Mouse (Mus musculus): ENCODE results near the gene Gm7942. TPM values are rescaled to one million over a fixed set of nuclear protein-coding genes. Genes with fewer than 3 reads are reported as not detected.
"Not testable (repeated sequence)": the region's sequence is repeated elsewhere in the genome, so short reads cannot be mapped to it uniquely, and the experiment has no call there.

Gm7942 gene
- not detected in 2 replicates for polyA plus RNA-seq (2015; fragmentation: Nextera tagmentation; extraction: Ambion mirVana)

GRCm38 (mm10) chr5:95106638-95107037 is at the start of gene Gm7942:
Gene Gm7942, plus strand, starts transcription at chr5:95106938.
- not testable (repeated sequence) for ATAC-seq (ENCODE audit: low read depth); H3K27me3 ChIP-seq (ENCODE audit: control insufficient read depth, insufficient read depth, low read depth, low read length); H3K4me3 ChIP-seq (ENCODE audit: low read length); H3K27ac ChIP-seq (ENCODE audit: low read length); H3K4me1 ChIP-seq (replicated peaks; ENCODE audit: control insufficient read depth, insufficient read depth, low read length); H3K9ac ChIP-seq (ENCODE audit: low read length); H3K4me2 ChIP-seq (ENCODE audit: low read depth, low read length); H3K9me3 ChIP-seq (ENCODE audit: control insufficient read depth, low read length); H3K36me3 ChIP-seq (ENCODE audit: control insufficient read depth, insufficient read depth, low read length)
- no CpG with 5 or more reads among the region's 3 CpGs for WGBS

Other genes starting within 250 kb of the Gm7942 start
- gene Gm3183, start 241.5 kb upstream of the Gm7942 start, polyA plus RNA-seq (2015; fragmentation: Nextera tagmentation; extraction: Ambion mirVana) = not detected in 2 replicates
- gene Gm6367, start 118.3 kb upstream of the Gm7942 start, polyA plus RNA-seq (2015; fragmentation: Nextera tagmentation; extraction: Ambion mirVana) = not detected in 2 replicates
- gene Gm16513, start 75.7 kb downstream of the Gm7942 start, polyA plus RNA-seq (2015; fragmentation: Nextera tagmentation; extraction: Ambion mirVana) = not detected in 2 replicates
- not detected in 2 replicates for gene Gm10424, start 165.8 kb downstream of the Gm7942 start, polyA plus RNA-seq (2015; fragmentation: Nextera tagmentation; extraction: Ambion mirVana)
- gene Gm3259, start 199.0 kb downstream of the Gm7942 start, polyA plus RNA-seq (2015; fragmentation: Nextera tagmentation; extraction: Ambion mirVana) = not detected in 2 replicates

All from lung, embryonic 16.5 days (tissue).